Mouse (Mus musculus) thymus, adult 2 months (tissue): Measurements from ENCODE around the gene Syngr4.

Experiments used
- CTCF ChIP-seq: fragments of 200-500 bp; IDR thresholded peaks from 2 replicates; pipeline ENCODE4 v1.5.1; 2012; ENCODE audit warnings: mild to moderate bottlenecking, control low read depth, low read length, moderate library complexity, borderline replicate concordance; ENCODE audit not compliant: control insufficient read depth, poor library complexity, insufficient read depth; ENCODE audit errors: extremely low read depth
- POLR2A ChIP-seq: fragments of 200-500 bp; IDR thresholded peaks from 2 replicates; pipeline ENCODE4 v1.6.1; 2012; ENCODE audit warnings: mild to moderate bottlenecking, low read length, control low read depth, moderate library complexity; ENCODE audit not compliant: control insufficient read depth, poor library complexity, insufficient read depth; ENCODE audit errors: extremely low read depth

GRCm38 (mm10) chr7:45908384-45908783, 11.9 kb upstream of the Syngr4 start:
- TF ChIP-seq POLR2A, result no peak
- no peak for TF ChIP-seq CTCF
